Mouse (Mus musculus) limb, embryonic 13.5 days (tissue): ENCODE data around the gene Ascc1. TPM values are rescaled to one million over a fixed set of nuclear protein-coding genes. Genes with fewer than 3 reads are reported as not detected.
"Not testable (repeated sequence)": the region's sequence is repeated elsewhere in the genome, so short reads cannot be mapped to it uniquely, and the experiment has no call there.

ENCODE experiments used
- ATAC-seq: fragments of 200-750 bp; cut with Nextera tagmentation; 2 replicates; pipeline ENCODE4 v1.8.0; 2017; ENCODE audit warnings: low read depth, moderate number of reproducible peaks, moderate TSS enrichment; ENCODE audit not compliant: low FRiP score
- H3K27ac ChIP-seq: fragments of 300-500 bp; sonication (generic); 2 replicates; pipeline ENCODE4 v1.5.1; 2015; ENCODE audit warnings: inconsistent platforms, mild to moderate bottlenecking, moderate library complexity
- H3K27me3 ChIP-seq: fragments of 300-500 bp; sonication (generic); 2 replicates; pipeline ENCODE4 v1.6.1; 2015; ENCODE audit warnings: mild to moderate bottlenecking, inconsistent platforms
- H3K36me3 ChIP-seq: fragments of 300-500 bp; sonication (generic); 2 replicates; pipeline ENCODE4 v1.6.1; 2015; ENCODE audit warnings: inconsistent platforms, mild to moderate bottlenecking, moderate library complexity
- H3K4me1 ChIP-seq: fragments of 300-500 bp; sonication (generic); 2 replicates; pipeline ENCODE4 v1.6.1; 2015; ENCODE audit warnings: inconsistent platforms
- H3K4me2 ChIP-seq: fragments of 300-500 bp; sonication (generic); replicated peaks from 2 replicates; pipeline ENCODE4 v1.6.1; 2015; ENCODE audit warnings: inconsistent platforms, mild to moderate bottlenecking, moderate library complexity
- H3K4me3 ChIP-seq: fragments of 300-500 bp; sonication (generic); 2 replicates; pipeline ENCODE4 v1.5.1; 2015; ENCODE audit warnings: moderate library complexity, mild to moderate bottlenecking, inconsistent platforms
- H3K9ac ChIP-seq: fragments of 300-500 bp; sonication (generic); 2 replicates; pipeline ENCODE4 v1.6.1; 2015; ENCODE audit warnings: mild to moderate bottlenecking, inconsistent platforms
- H3K9me3 ChIP-seq: fragments of 300-500 bp; sonication (generic); 2 replicates; pipeline ENCODE4 v1.6.1; 2016; ENCODE audit warnings: inconsistent platforms
- WGBS: fragments of 180-500 bp; shearing (Covaris S2); methylation state at CpG from one replicate; pipeline ENCODE4 v1.1.7; 2015; 5-methylcytosine and 5-hydroxymethylcytosine counted together
- polyA plus RNA-seq: library from polyadenylated mRNA; unstranded; fragments of >200 nt; fragmentation: Nextera tagmentation; extraction: Ambion mirVana; gene quantifications from 2 replicates; pipeline ENCODE4 v1.2.1, GENCODE M21; 2015

Gene Ascc1
- polyA plus RNA-seq, 1 experiment from 2014 or later = 44.9 TPM

- Histone ChIP-seq H3K27me3 (no peaks in the 10 kb centered on the region), H3K9me3 (no peaks in the 10 kb centered on the region), H3K9ac (0 out of 2 replicates have a peak overlapping the region, but pooled peaks have one; percentile 45), H3K4me3 (no peak overlapping the region), H3K4me2 (no peak overlapping the region), H3K36me3 (peaks cover 9% of the 10 kb centered on the region), H3K4me1 (peaks cover 31% of the 10 kb centered on the region), H3K27ac (peak overlapping the region; percentile 78)
- WGBS = 43% methylated on average over 11 of the region's 11 CpGs
- peak; percentile 57; the same call in 1 of the 2 replicates for ATAC-seq
Measured at GRCm38 (mm10) chr10:59978873-59979743, 23.5 kb upstream of the Ascc1 start.

GRCm38 (mm10) chr10:59980815-59981244, 21.8 kb upstream of the Ascc1 start:
- H3K27me3 ChIP-seq = no peaks in the 10 kb centered on the region
- peaks cover 21% of the 10 kb centered on the region for H3K4me1 ChIP-seq
- 88% methylated on average over 6 of the region's 6 CpGs for WGBS
- H3K9ac ChIP-seq = no peak overlapping the region
- no peaks in the 10 kb centered on the region for H3K9me3 ChIP-seq
- H3K36me3 ChIP-seq = peaks cover 23% of the 10 kb centered on the region
- no peak for ATAC-seq
- H3K4me3 ChIP-seq = no peak overlapping the region
- H3K27ac ChIP-seq = no peak overlapping the region; the same call in 1 of the 2 replicates
- no peak overlapping the region for H3K4me2 ChIP-seq

GRCm38 (mm10) chr10:59981336-59981735, 21.3 kb upstream of the Ascc1 start:
- Histone ChIP-seq H3K27me3 (no peaks in the 10 kb centered on the region), H3K9me3 (no peaks in the 10 kb centered on the region), H3K4me3 (no peak overlapping the region), H3K4me2 (no peak overlapping the region), H3K27ac (peak overlapping the region; percentile 10; the same call in 1 of the 2 replicates), H3K4me1 (peaks cover 21% of the 10 kb centered on the region), H3K9ac (no peak overlapping the region), H3K36me3 (peaks cover 28% of the 10 kb centered on the region)
- 85% methylated on average over 4 of the region's 4 CpGs for WGBS
- no peak for ATAC-seq

- Histone ChIP-seq H3K36me3 (peaks cover 33% of the 10 kb centered on the region), H3K9ac (no peak overlapping the region), H3K4me2 (no peak overlapping the region), H3K27ac (peak overlapping the region; percentile 10; the same call in 1 of the 2 replicates), H3K27me3 (no peaks in the 10 kb centered on the region), H3K9me3 (no peaks in the 10 kb centered on the region), H3K4me1 (peaks cover 21% of the 10 kb centered on the region), H3K4me3 (no peak overlapping the region)
- 84% methylated on average over 9 of the region's 9 CpGs for WGBS
- ATAC-seq = no peak
Measured at GRCm38 (mm10) chr10:59981792-59982191, 20.8 kb upstream of the Ascc1 start.

GRCm38 (mm10) chr10:59982379-59982873, 20.2 kb upstream of the Ascc1 start:
- Histone ChIP-seq H3K9ac (no peak overlapping the region), H3K27ac (no peak overlapping the region), H3K4me2 (no peak overlapping the region), H3K27me3 (no peaks in the 10 kb centered on the region), H3K4me3 (no peak overlapping the region), H3K4me1 (peaks cover 21% of the 10 kb centered on the region), H3K36me3 (peaks cover 39% of the 10 kb centered on the region), H3K9me3 (no peaks in the 10 kb centered on the region)
- no peak for ATAC-seq
- 89% methylated on average over 12 of the region's 12 CpGs for WGBS

GRCm38 (mm10) chr10:59988036-59988435, 14.6 kb upstream of the Ascc1 start:
- Histone ChIP-seq H3K27ac (no peak overlapping the region), H3K9ac (no peak overlapping the region), H3K9me3 (no peaks in the 10 kb centered on the region), H3K4me2 (no peak overlapping the region), H3K36me3 (peaks cover 80% of the 10 kb centered on the region), H3K4me1 (peaks cover 7% of the 10 kb centered on the region), H3K4me3 (no peak overlapping the region), H3K27me3 (no peaks in the 10 kb centered on the region)
- no peak for ATAC-seq
- 89% methylated on average over 4 of the region's 4 CpGs for WGBS

GRCm38 (mm10) chr10:59990393-59990792, 12.2 kb upstream of the Ascc1 start:
- Histone ChIP-seq H3K9ac (no peak overlapping the region), H3K36me3 (peaks cover 83% of the 10 kb centered on the region), H3K4me3 (no peak overlapping the region), H3K27me3 (no peaks in the 10 kb centered on the region), H3K27ac (no peak overlapping the region), H3K9me3 (no peaks in the 10 kb centered on the region), H3K4me2 (no peak overlapping the region), H3K4me1 (peaks cover 7% of the 10 kb centered on the region)
- 94% methylated on average over 9 of the region's 9 CpGs for WGBS
- no peak for ATAC-seq

- H3K4me2 ChIP-seq = no peak overlapping the region
- H3K9ac ChIP-seq = no peak overlapping the region
- peaks cover 84% of the 10 kb centered on the region for H3K36me3 ChIP-seq
- ATAC-seq = no peak
- no peak overlapping the region for H3K27ac ChIP-seq
- H3K4me3 ChIP-seq = no peak overlapping the region
- no peaks in the 10 kb centered on the region for H3K27me3 ChIP-seq
- no peaks in the 10 kb centered on the region for H3K9me3 ChIP-seq
- peaks cover 7% of the 10 kb centered on the region for H3K4me1 ChIP-seq
- WGBS = 55% methylated on average over 9 of the region's 9 CpGs
Measured at GRCm38 (mm10) chr10:59991262-59991880, 11.2 kb upstream of the Ascc1 start.

- Histone ChIP-seq H3K4me1 (peaks cover 7% of the 10 kb centered on the region), H3K4me3 (no peak overlapping the region), H3K27me3 (no peaks in the 10 kb centered on the region), H3K27ac (no peak overlapping the region), H3K9ac (no peak overlapping the region), H3K4me2 (no peak overlapping the region), H3K36me3 (peaks cover 80% of the 10 kb centered on the region), H3K9me3 (no peaks in the 10 kb centered on the region)
- no peak for ATAC-seq
- WGBS = 80% methylated on average over 8 of the region's 8 CpGs
Measured at GRCm38 (mm10) chr10:59992024-59992423, 10.6 kb upstream of the Ascc1 start.

- H3K4me1 ChIP-seq, H3K4me3 ChIP-seq, H3K27me3 ChIP-seq, ATAC-seq, H3K9ac ChIP-seq, H3K4me2 ChIP-seq, H3K9me3 ChIP-seq, H3K27ac ChIP-seq: not testable (repeated sequence)
- H3K36me3 ChIP-seq = peaks cover 62% of the 10 kb centered on the region
- 92% methylated on average over 2 of the region's 3 CpGs for WGBS
Measured at GRCm38 (mm10) chr10:59993813-59994212, 8.8 kb upstream of the Ascc1 start.

- 93% methylated on average over 6 of the region's 6 CpGs for WGBS
- H3K36me3 ChIP-seq = peaks cover 46% of the 10 kb centered on the region
- H3K4me2 ChIP-seq = no peak overlapping the region
- H3K27me3 ChIP-seq = no peaks in the 10 kb centered on the region
- ATAC-seq = no peak
- H3K9ac ChIP-seq = no peak overlapping the region
- H3K27ac ChIP-seq = no peak overlapping the region
- H3K4me3 ChIP-seq = no peak overlapping the region
- H3K4me1 ChIP-seq = peaks cover 17% of the 10 kb centered on the region
- H3K9me3 ChIP-seq = no peaks in the 10 kb centered on the region
Measured at GRCm38 (mm10) chr10:59995889-59996288, 6.7 kb upstream of the Ascc1 start.

GRCm38 (mm10) chr10:59997591-59997990, 5.0 kb upstream of the Ascc1 start:
- no peaks in the 10 kb centered on the region for H3K27me3 ChIP-seq
- 14% methylated on average over 7 of the region's 7 CpGs for WGBS
- peaks cover 23% of the 10 kb centered on the region for H3K4me1 ChIP-seq
- H3K4me3 ChIP-seq = no peak overlapping the region
- peaks cover 44% of the 10 kb centered on the region for H3K36me3 ChIP-seq
- no peak overlapping the region for H3K9ac ChIP-seq
- no peak overlapping the region for H3K27ac ChIP-seq
- H3K9me3 ChIP-seq = no peaks in the 10 kb centered on the region
- no peak for ATAC-seq
- H3K4me2 ChIP-seq = no peak overlapping the region
